Mouse (Mus musculus) mature B cell (primary cell): ENCODE data around the gene Spata32.
"Not testable (repeated sequence)": the region's sequence is repeated elsewhere in the genome, so short reads cannot be mapped to it uniquely, and the experiment has no call there.

ENCODE experiments used
- in situ Hi-C: fragments of 300-500 bp; cut with MboI; formaldehyde crosslinking; loops from 2 replicates; pipeline ENCODE4 v1.14.3; 2019

The Spata32 gene

GRCm38 (mm10) chr11:103246081-103246730 is 28.0 kb upstream of the Spata32 start:
- in situ Hi-C loops = no loop called here

GRCm38 (mm10) chr11:103244856-103245255 is 26.6 kb upstream of the Spata32 start:
- in situ Hi-C loops = no loop called here

- in situ Hi-C loops = no loop called here
Observed at GRCm38 (mm10) chr11:103240740-103241139, 22.5 kb upstream of the Spata32 start.

GRCm38 (mm10) chr11:103237757-103238156 is 19.5 kb upstream of the Spata32 start:
- in situ Hi-C loops = no loop called here

GRCm38 (mm10) chr11:103236903-103237302 is 18.7 kb upstream of the Spata32 start:
- in situ Hi-C loops = no loop called here

GRCm38 (mm10) chr11:103236431-103236830 is 18.2 kb upstream of the Spata32 start:
- in situ Hi-C loops = no loop called here

- in situ Hi-C loops = no loop called here
Observed at GRCm38 (mm10) chr11:103235702-103236101, 17.5 kb upstream of the Spata32 start.

GRCm38 (mm10) chr11:103234447-103234846 is 16.2 kb upstream of the Spata32 start:
- in situ Hi-C loops = no loop called here

GRCm38 (mm10) chr11:103232966-103233365 is 14.7 kb upstream of the Spata32 start:
- in situ Hi-C loops = no loop called here

- in situ Hi-C loops = no loop called here
Observed at GRCm38 (mm10) chr11:103231367-103231766, 13.1 kb upstream of the Spata32 start.

GRCm38 (mm10) chr11:103230626-103231025 is 12.4 kb upstream of the Spata32 start:
- in situ Hi-C loops = no loop called here

GRCm38 (mm10) chr11:103229608-103230007 is 11.4 kb upstream of the Spata32 start:
- in situ Hi-C loops = no loop called here

GRCm38 (mm10) chr11:103223951-103224456 is 5.8 kb upstream of the Spata32 start:
- in situ Hi-C loops = no loop called here

GRCm38 (mm10) chr11:103223444-103223843 is 5.2 kb upstream of the Spata32 start:
- in situ Hi-C loops = no loop called here

- in situ Hi-C loops = not testable (repeated sequence)
Observed at GRCm38 (mm10) chr11:103222718-103223117, 4.5 kb upstream of the Spata32 start.

GRCm38 (mm10) chr11:103221437-103221836 is 3.2 kb upstream of the Spata32 start:
- in situ Hi-C loops = no loop called here

- in situ Hi-C loops = no loop called here
Observed at GRCm38 (mm10) chr11:103219995-103220394, 1.8 kb upstream of the Spata32 start.

GRCm38 (mm10) chr11:103219259-103219658 is 1.0 kb upstream of the Spata32 start:
- in situ Hi-C loops = no loop called here

- in situ Hi-C loops = no loop called here
Observed at GRCm38 (mm10) chr11:103218517-103218901, 277 bp upstream of the Spata32 start.

- in situ Hi-C loops = no loop called here
Observed at GRCm38 (mm10) chr11:103215355-103215754, 2.9 kb downstream of the Spata32 start.

- in situ Hi-C loops = no loop called here
Observed at GRCm38 (mm10) chr11:103213712-103214111, 4.5 kb downstream of the Spata32 start.

GRCm38 (mm10) chr11:103210291-103210690 is 7.9 kb downstream of the Spata32 start:
- in situ Hi-C loops = no loop called here

GRCm38 (mm10) chr11:103208458-103208857 is 9.8 kb downstream of the Spata32 start, which contains the start of gene 1700023F06Rik:
1700023F06Rik (minus strand) TSS chr11:103208558.
- in situ Hi-C loops = no loop called here

GRCm38 (mm10) chr11:103206203-103206602 is 12.0 kb downstream of the Spata32 start:
- in situ Hi-C loops = no loop called here
